Comparison of ENCODE assay signal across 28 mouse cellular contexts in genomic region chr10:80609269-80609924, GRCm38 (mm10). TPM values are rescaled to one million over a fixed set of nuclear protein-coding genes. Genes with fewer than 3 reads are reported as not detected.
A peak's percentile ranks its signal among the peaks of the same experiment; 100 is the strongest.
DNase-seq lines count a peak whose midpoint lies in the region; ATAC-seq and TF ChIP-seq lines count a peak whose summit lies in the region.
"Had no signal": no experiment of that assay in that cellular context is flagged by ENCODE, and none has a peak within 500 bp of the region (broad histone marks: within the 10 kb centered on the region; RNA-seq: fewer than 3 reads in every experiment).

No protein-coding gene starts in this region.

- H3K4me3 ChIP-seq in cerebellum, adult 2 months (replicated peaks; ENCODE audit: insufficient read depth, low read depth, low read length): no peak overlapping the region
- no peak overlapping the region for H3K4me3 ChIP-seq in heart, adult 2 months
- peak overlapping the region; percentile 39 for H3K4me3 ChIP-seq in megakaryocyte, embryonic 14.5 days (replicated peaks)
- H3K4me3 ChIP-seq: embryonic facial prominence, embryonic 15.5 days; forebrain, embryonic 15.5 days; gastrocnemius, adult 2 months; heart, embryonic 13.5 days; hindbrain, embryonic 13.5 days; liver, embryonic 15.5 days; lung, embryonic 15.5 days; midbrain, embryonic 12.5 days; myocyte; neural tube, embryonic 12.5 days had no signal

- peak in 1 of 2 experiments; percentile 38 for DNase-seq in cerebellum, adult 2 months
- peak; percentile 89 for DNase-seq in heart, adult 11 months
- DNase-seq in heart, adult 2 months: no peak
- DNase-seq in cerebellum, adult 9-11 months: peak; percentile 60
- DNase-seq in adrenal gland, postnatal 4 days (ENCODE audit: low spot score in 2 of 2): no peak
- DNase-seq: adrenal gland, postnatal 14 days; embryo, embryonic 11 days; gastrocnemius, adult 2 months; gastrocnemius, postnatal 36 days; kidney, adult 8-10 months; kidney, postnatal 10 days; layer of hippocampus, postnatal 36 days; left cerebral cortex, postnatal 4 days; liver; right cerebral cortex, postnatal 4 days had no signal

- TF ChIP-seq CTCF in cerebellum, adult 2 months (IDR thresholded peaks at IDR 0.05; ENCODE audit: borderline replicate concordance, insufficient read depth, low read depth, low read length): no peak
- no peak for TF ChIP-seq CTCF in heart, adult 2 months (IDR thresholded peaks at IDR 0.05)

- H3K79me2 ChIP-seq in heart, adult 2 months (replicated peaks; ENCODE audit: control insufficient read depth, insufficient read depth, low read length): peaks cover 7% of the 10 kb centered on the region

- H3K4me1 ChIP-seq in cerebellum, adult 2 months (ENCODE audit: control insufficient read depth, insufficient read depth, low read length): peaks cover 48% of the 10 kb centered on the region
- H3K4me1 ChIP-seq in heart, adult 2 months (ENCODE audit: control insufficient read depth, insufficient read depth, low read length): no peaks in the 10 kb centered on the region
- peaks cover 83% of the 10 kb centered on the region for H3K4me1 ChIP-seq in megakaryocyte, embryonic 14.5 days

- ATAC-seq in cerebellum, adult (ENCODE audit: insufficient number of reproducible peaks, low FRiP score, low TSS enrichment): no peak
- no peak for ATAC-seq in megakaryocyte, adult 5-6 weeks (ENCODE audit: poor library complexity, severe bottlenecking)
- ATAC-seq: forebrain, embryonic 15.5 days; intestine, embryonic 16.5 days had no signal

- no peaks in the 10 kb centered on the region for H3K36me3 ChIP-seq in heart, adult 2 months (ENCODE audit: control insufficient read depth, insufficient read depth, low read length)
- peaks cover 63% of the 10 kb centered on the region for H3K36me3 ChIP-seq in megakaryocyte, embryonic 14.5 days (replicated peaks; ENCODE audit: low read length)

- H3K9me3 ChIP-seq in megakaryocyte, embryonic 14.5 days: no peaks in the 10 kb centered on the region
- H3K9me3 ChIP-seq: embryonic facial prominence, embryonic 15.5 days; forebrain, embryonic 15.5 days; heart, embryonic 13.5 days; hindbrain, embryonic 13.5 days; liver, embryonic 15.5 days; lung, embryonic 15.5 days; midbrain, embryonic 12.5 days; neural tube, embryonic 12.5 days had no signal

- 56% methylated on average over 10 of the region's 10 CpGs for WGBS in cerebellum, adult 2 months
- 85% methylated on average over 10 of the region's 10 CpGs for WGBS in heart, adult 2 months

- TF ChIP-seq POLR2A in cerebellum, adult 2 months (IDR thresholded peaks at IDR 0.05; ENCODE audit: borderline replicate concordance, insufficient read depth, low read length): no peak
- TF ChIP-seq POLR2A in heart, adult 2 months (IDR thresholded peaks at IDR 0.05; ENCODE audit: insufficient read depth, low read depth, low read length): no peak

- intact Hi-C loops in heart, adult 2 months (cut with DNase I): no loop called here

- no peak for TF ChIP-seq EP300 in heart, adult 2 months (IDR thresholded peaks at IDR 0.05; ENCODE audit: insufficient read depth, low read depth, low read length)

- H3K9ac ChIP-seq in heart, adult 2 months (ENCODE audit: low read depth, low read length): no peak overlapping the region
- H3K9ac ChIP-seq: embryonic facial prominence, embryonic 15.5 days; forebrain, embryonic 15.5 days; heart, embryonic 13.5 days; liver, embryonic 15.5 days; lung, embryonic 15.5 days; midbrain, embryonic 12.5 days; neural tube, embryonic 12.5 days had no signal

- H3K27ac ChIP-seq in cerebellum, adult 2 months (ENCODE audit: insufficient read depth, low read length): peak overlapping the region; percentile 91
- no peak overlapping the region for H3K27ac ChIP-seq in heart, adult 2 months
- H3K27ac ChIP-seq: embryonic facial prominence, embryonic 15.5 days; forebrain, embryonic 15.5 days; gastrocnemius, adult 2 months; heart, embryonic 13.5 days; hindbrain, embryonic 13.5 days; lung, embryonic 15.5 days; midbrain, embryonic 12.5 days; neural tube, embryonic 12.5 days had no signal

- H3K27me3 ChIP-seq in cerebellum, adult 2 months (ENCODE audit: control insufficient read depth, insufficient read depth, low read length): no peaks in the 10 kb centered on the region
- H3K27me3 ChIP-seq in heart, adult 2 months (ENCODE audit: control insufficient read depth, insufficient read depth, low read length): no peaks in the 10 kb centered on the region
- no peaks in the 10 kb centered on the region for H3K27me3 ChIP-seq in megakaryocyte, embryonic 14.5 days (replicated peaks)
- H3K27me3 ChIP-seq: embryonic facial prominence, embryonic 15.5 days; forebrain, embryonic 15.5 days; heart, embryonic 13.5 days; hindbrain, embryonic 13.5 days; liver, embryonic 15.5 days; lung, embryonic 15.5 days; midbrain, embryonic 12.5 days; neural tube, embryonic 12.5 days had no signal

RNA-seq across cellular contexts. Expression of gene Gm49322, which starts 3.6 kb away (rescaled TPM):
- polyA plus RNA-seq in cerebellum, adult 2 months (2012; rRNA removed): 3.5 and 4.2 TPM in 2 replicates
- under 1 TPM; 0.34 to 0.39 TPM for total RNA-seq in heart, adult 2 months (2021)
- polyA plus RNA-seq in heart, adult 2 months (2012; rRNA removed): 0.62 and 2.0 TPM in 2 replicates
- polyA plus RNA-seq in megakaryocyte, embryonic 14.5 days (2012; ENCODE audit: insufficient read depth, low replicate concordance): not detected in 2 replicates
- 0.54 TPM in 1 of 2 replicates, not detected in the other for total RNA-seq in megakaryocyte, adult 5-6 weeks (2015)
- 0.15 and 0.89 TPM in 2 replicates for total RNA-seq in megakaryocyte, adult 5-6 weeks (2017)
- 1 to 10 TPM; 3.0 to 3.4 TPM for total RNA-seq in adrenal gland, postnatal 4 days (2021)

RNA-seq across cellular contexts. Expression of gene Adat3, which starts 6.7 kb away (rescaled TPM):
- polyA plus RNA-seq in cerebellum, adult 2 months (2012; rRNA removed): 7.0 and 7.5 TPM in 2 replicates
- total RNA-seq in heart, adult 2 months (2021): 1 to 10 TPM in 1 of 2 experiments, under 1 TPM in 1; 0.60 to 1.1 TPM
- polyA plus RNA-seq in heart, adult 2 months (2012; rRNA removed): 1.0 and 2.5 TPM in 2 replicates
- 5.7 and 13.7 TPM in 2 replicates for polyA plus RNA-seq in megakaryocyte, embryonic 14.5 days (2012; ENCODE audit: insufficient read depth, low replicate concordance)
- 0.91 and 1.1 TPM in 2 replicates for total RNA-seq in megakaryocyte, adult 5-6 weeks (2015)
- total RNA-seq in megakaryocyte, adult 5-6 weeks (2017): 3.8 TPM in 1 of 2 replicates, not detected in the other
- 1 to 10 TPM; 4.0 to 4.9 TPM for total RNA-seq in adrenal gland, postnatal 4 days (2021)

RNA-seq across cellular contexts. Expression of gene Scamp4, which starts 6.7 kb away (rescaled TPM):
- polyA plus RNA-seq in cerebellum, adult 2 months (2012; rRNA removed): 57.9 and 62.0 TPM in 2 replicates
- 10 to 100 TPM; 20.8 to 26.9 TPM for total RNA-seq in heart, adult 2 months (2021)
- 58.9 and 60.5 TPM in 2 replicates for polyA plus RNA-seq in heart, adult 2 months (2012; rRNA removed)
- 19.2 and 31.4 TPM in 2 replicates for polyA plus RNA-seq in megakaryocyte, embryonic 14.5 days (2012; ENCODE audit: insufficient read depth, low replicate concordance)
- 16.9 and 22.3 TPM in 2 replicates for total RNA-seq in megakaryocyte, adult 5-6 weeks (2015)
- total RNA-seq in megakaryocyte, adult 5-6 weeks (2017): 4.8 and 11.4 TPM in 2 replicates
- total RNA-seq in adrenal gland, postnatal 4 days (2021): 10 to 100 TPM; 49.5 to 51.8 TPM

RNA-seq across cellular contexts. Expression of gene Csnk1g2, which starts 13.2 kb away (rescaled TPM):
- polyA plus RNA-seq in cerebellum, adult 2 months (2012; rRNA removed): 208 and 218 TPM in 2 replicates
- 100 to 1,000 TPM; 117 to 130 TPM for total RNA-seq in heart, adult 2 months (2021)
- 125 and 130 TPM in 2 replicates for polyA plus RNA-seq in heart, adult 2 months (2012; rRNA removed)
- 476 and 617 TPM in 2 replicates for polyA plus RNA-seq in megakaryocyte, embryonic 14.5 days (2012; ENCODE audit: insufficient read depth, low replicate concordance)
- total RNA-seq in megakaryocyte, adult 5-6 weeks (2015): 34.5 and 46.0 TPM in 2 replicates
- total RNA-seq in megakaryocyte, adult 5-6 weeks (2017): 127 and 144 TPM in 2 replicates
- total RNA-seq in adrenal gland, postnatal 4 days (2021): 100 to 1,000 TPM; 169 to 173 TPM

RNA-seq across cellular contexts. Expression of gene Abhd17a, which starts 19.3 kb away (rescaled TPM):
- polyA plus RNA-seq in cerebellum, adult 2 months (2012; rRNA removed): 230 and 232 TPM in 2 replicates
- total RNA-seq in heart, adult 2 months (2021): 10 to 100 TPM; 40.2 to 46.9 TPM
- 67.3 and 80.0 TPM in 2 replicates for polyA plus RNA-seq in heart, adult 2 months (2012; rRNA removed)
- polyA plus RNA-seq in megakaryocyte, embryonic 14.5 days (2012; ENCODE audit: insufficient read depth, low replicate concordance): 581 and 2,064 TPM in 2 replicates
- 64.8 and 82.1 TPM in 2 replicates for total RNA-seq in megakaryocyte, adult 5-6 weeks (2015)
- 21.7 and 31.6 TPM in 2 replicates for total RNA-seq in megakaryocyte, adult 5-6 weeks (2017)
- total RNA-seq in adrenal gland, postnatal 4 days (2021): 100 to 1,000 TPM; 106 to 112 TPM

Comparison
In these comparisons a context has a peak if more than half of its experiments do, and no peak if none do; other contexts are left out.
1. DNase-seq: peak in heart, adult 11 months (single experiment) and cerebellum, adult 9-11 months (single experiment); none in heart, adult 2 months (0 of 2) and adrenal gland, postnatal 4 days (0 of 2).